Mouse (Mus musculus) adrenal gland, postnatal 14 days (tissue): Measurements from ENCODE around the gene Crat. TPM values are rescaled to one million over a fixed set of nuclear protein-coding genes. Genes with fewer than 3 reads are reported as not detected.
A peak's percentile ranks its signal among the peaks of the same experiment; 100 is the strongest.

Experiments used
- DNase-seq: peaks from one replicate; pipeline ENCODE4 v3.0.0; 2021; ENCODE audit warnings: mixed read lengths
- long read RNA-seq, 2 experiments: library from polyadenylated mRNA; stranded (forward); transcript quantifications; one replicate each; pipeline ENCODE4 v2.0.0; 2021
- total RNA-seq: library from RNA; stranded (reverse); gene quantifications from 2 replicates; pipeline ENCODE4 v1.2.3, GENCODE M21; 2021

Gene Crat
- 291 and 301 TPM in 2 replicates for total RNA-seq
- long read RNA-seq, experiment 1, transcript Crat-201 (14 exons, 3,833 nt), result major isoform, 128 of 328 reads
- long read RNA-seq, experiment 1, partial matches to known transcripts, result 24 of 328 reads
- long read RNA-seq, experiment 1, other reads (novel, unspliced or antisense), result 176 of 328 reads
- long read RNA-seq, experiment 2, transcript Crat-201 (14 exons, 3,833 nt), result major isoform, 102 of 303 reads
- long read RNA-seq, experiment 2, partial matches to known transcripts, result 26 of 303 reads
- long read RNA-seq, experiment 2, other reads (novel, unspliced or antisense), result 175 of 303 reads

DNA sequence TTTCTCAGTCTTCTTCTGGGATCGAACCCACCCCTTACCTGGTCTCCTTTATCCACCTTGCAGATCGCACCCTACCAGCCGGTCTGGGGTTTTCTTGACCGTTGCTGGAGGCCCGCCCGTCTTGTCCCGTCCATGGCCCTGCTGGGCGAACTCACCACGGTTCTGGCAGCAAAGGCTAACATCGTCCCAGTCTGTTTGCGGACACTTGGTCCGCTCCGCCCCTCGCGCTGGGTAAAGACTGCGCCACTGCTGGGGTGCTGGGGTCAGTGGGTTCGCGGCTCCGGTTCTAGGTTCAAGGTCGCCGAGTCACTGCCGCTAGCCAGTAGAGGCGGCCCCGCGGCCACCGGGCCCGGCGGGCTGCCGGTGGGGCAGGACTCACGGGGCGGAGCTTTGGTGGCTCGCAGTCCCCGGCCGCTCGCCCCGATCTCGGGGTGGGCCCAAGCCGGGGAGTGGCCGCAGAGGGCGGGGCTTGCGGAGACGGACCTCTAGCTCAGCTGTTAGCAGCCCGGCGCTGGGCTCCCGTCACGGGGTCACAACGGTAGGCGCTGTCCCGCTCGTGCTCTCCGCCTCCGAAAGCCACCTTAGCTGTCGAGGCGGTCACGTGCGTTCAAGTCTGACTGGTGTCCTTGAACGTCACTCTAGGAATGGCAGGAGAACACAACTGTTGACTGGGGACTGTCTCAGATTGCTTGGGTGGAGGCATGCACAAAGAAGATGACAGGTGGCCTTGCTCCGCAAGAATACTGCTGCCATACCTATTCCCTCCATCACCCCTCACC is at the start of gene Crat:
Crat (minus strand) TSS at position 657 of the 779 bp plus-strand sequence.
- peak; percentile 97 for DNase-seq

DNA sequence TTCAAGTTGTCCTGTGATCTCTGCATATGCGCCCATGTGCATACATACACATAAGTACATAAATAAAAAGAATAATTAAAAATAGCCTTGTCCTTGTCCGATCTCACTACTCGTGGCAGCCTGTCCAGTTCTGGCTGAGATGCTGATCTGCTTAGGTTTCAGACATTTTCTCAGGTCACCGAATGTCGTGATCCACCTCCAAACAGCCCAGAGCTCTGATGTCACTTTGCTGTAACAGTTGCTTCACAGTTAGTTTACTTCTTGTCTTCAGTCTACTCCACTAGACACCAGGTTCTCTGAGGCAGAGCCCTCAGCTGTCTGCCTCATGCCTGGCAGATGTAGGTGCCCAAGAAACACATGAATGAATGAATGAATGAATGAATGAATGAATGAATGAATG is 48.8 kb upstream of the Crat start:
- no peak for DNase-seq

DNA sequence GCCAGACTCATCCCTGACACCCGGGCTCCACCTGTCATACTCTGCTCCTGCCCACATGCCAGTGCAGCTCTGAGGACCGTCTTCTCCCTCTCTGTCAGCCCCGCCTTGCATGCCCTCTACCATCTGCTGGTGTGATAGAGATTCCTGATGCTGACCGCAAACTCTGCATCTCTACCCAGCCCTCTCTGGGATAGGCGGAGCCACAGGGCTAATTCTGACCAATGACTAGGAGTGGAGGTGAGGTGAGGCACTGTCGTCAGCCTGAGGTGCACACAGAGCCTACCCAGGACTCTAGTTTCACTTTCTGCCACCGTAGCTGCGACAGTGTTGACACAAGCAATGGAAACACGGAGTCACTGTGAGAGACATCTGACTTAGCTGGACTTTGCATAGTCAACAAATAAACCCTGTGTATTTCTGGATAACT is 48.3 kb upstream of the Crat start:
- peak; percentile 81 for DNase-seq

DNA sequence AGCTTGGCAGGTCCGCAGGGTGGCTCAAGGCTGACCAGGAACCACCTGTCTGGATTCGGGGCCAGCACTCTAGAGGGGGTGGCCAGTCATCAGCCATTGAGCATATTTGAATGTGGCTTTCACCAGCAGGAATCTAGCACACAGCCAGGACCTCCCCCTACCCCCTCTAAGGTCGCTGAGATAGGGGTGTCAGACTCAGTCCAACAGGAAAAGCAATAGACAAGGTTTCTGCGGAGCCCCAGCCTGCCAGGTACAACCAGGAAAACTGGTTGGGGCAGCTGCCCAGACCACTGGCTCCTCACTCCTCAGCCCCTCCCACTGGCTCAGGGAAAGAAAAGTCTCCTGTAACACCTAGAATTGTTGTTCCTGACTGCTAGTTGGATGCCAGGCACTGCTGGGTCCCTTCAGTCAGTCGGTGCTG is 47.7 kb upstream of the Crat start:
- DNase-seq, result no peak

DNA sequence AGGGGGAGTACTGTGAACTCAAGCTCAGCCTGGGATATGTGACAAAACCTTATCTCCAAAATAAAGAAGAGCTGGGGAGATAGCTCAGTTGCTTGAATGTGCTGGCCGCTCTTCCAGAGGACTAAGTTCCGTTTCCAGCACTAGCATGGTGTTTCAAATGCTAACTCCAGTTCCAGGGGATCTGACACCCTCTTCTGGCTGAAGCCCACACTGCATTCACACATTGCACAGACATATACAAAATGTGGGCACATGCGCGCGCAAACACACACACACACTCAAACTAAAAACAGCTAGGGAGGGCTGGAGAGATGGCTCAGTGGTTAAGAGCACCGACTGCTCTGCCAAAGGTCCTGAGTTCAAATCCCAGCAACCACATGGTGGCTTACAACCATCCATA is 43.6 kb upstream of the Crat start:
- no peak for DNase-seq

DNA sequence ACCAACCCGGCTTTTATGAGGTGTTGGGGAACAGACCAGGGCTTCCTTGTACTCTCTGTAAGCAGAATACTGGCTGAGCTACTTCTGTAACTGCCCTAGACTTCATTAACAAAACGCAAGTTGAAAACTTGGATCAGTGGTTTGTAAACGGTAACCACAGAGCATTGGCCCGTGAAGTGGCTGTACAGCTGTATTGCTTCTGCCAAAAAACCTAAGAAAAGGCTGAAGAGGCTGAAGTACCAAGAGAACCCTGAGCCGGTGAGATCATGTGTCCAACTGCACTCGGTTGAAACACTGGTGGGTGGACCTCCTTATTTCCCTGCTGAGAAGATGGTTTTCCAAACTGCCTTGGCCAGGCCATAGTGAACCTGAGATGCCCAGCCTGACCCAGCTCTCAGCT is 42.7 kb upstream of the Crat start:
- no peak for DNase-seq

DNA sequence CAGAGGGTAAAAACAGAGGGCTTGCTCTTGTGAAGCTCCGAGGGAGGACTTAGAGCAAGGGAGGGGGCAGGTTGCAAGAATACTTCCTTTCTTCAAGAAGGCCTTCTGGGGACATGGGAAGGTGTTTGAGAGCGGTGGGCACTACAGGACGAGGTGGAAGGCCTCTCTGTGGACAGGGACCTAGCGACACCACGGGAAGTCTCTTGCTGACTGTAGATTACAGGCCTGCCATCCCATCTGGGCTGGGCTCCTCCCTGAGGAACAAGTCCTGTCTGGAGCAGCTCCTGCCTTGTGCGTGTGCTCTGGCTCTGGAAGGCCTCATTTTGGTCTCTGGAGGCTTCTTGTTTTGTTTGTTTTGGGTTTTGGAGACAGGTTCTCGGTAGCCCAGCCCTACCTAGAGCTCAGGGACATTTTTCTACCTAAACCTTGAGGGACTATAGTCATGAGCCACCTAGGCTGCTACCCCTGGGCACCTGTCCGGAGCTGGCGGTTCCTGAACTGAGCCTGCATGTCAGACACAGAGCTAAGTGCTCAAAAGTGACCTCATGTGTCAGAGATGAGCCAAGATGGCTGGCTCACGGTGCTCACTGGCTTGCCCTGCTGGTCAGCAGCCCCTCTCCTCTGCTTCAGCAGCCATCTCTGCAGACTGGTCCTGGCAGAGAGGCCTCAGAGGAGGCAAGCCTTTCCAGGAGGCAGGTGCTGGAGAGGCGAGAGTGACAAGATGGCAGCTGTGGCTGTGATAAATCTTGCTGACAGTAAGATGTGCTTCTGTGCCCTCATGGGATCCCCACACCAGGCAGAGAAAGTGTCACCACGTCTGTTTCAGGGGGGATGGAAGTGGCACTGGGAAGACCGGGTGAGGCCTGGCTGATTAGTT is 40.7 kb upstream of the Crat start:
- no peak for DNase-seq

DNA sequence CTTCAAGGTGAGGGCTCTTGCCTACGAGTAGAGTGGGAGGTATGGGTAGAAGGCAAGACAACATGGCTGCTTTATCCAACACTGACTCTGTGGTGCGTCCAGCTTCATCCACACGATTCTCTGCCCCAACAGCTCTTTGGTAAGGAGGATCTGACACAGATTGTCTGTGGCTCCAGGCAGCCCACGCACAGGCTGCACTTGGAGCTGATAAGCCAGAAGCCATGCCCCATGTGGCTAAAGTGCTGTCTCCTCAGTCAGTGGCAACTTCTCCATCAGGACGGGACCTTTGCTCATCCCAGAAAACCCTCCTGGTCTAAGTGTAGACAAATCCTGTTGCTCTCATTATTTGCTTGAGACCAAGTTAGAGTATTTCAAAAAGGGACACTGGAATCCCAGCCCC is 39.0 kb upstream of the Crat start:
- DNase-seq, result no peak

DNA sequence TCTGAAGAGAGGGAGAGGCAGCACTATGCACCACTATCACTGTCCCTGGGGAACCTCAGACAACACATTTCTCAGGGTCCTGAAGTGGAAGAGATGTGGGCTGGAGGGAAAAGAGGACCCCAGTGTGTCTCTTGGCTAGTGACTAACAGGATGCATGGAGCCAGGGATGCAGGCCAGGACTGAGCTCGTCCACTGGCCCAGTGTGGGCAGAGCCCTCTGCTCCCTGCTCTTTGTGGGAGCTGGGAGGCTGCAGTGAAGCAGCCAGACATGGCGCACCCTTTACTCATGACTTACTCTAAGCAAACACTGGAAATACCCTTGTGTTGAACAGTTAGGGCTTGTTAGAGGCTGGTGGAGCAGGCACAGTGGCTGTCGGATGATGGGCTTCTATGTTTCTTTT is 38.0 kb upstream of the Crat start:
- DNase-seq, result no peak

DNA sequence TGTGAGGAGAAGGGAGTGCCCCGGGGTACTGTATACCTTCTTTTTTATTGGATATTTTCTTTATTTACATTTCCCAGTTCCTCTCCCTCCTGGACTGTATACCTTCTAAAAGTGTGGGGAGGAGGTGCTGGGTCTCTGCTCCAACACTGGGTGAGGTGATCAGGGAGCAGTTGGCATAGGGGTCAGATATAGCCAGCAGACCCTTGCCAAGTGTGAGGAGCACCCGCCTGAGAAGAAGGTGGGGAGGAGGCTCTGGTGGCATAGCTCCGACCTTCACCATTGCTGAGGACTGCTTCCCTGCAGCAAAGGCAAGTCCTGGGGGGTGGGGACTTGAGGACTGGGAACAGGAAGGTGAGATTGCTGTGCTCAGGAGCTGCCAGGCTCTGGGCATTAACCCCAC is 35.9 kb upstream of the Crat start:
- DNase-seq, result no peak

DNA sequence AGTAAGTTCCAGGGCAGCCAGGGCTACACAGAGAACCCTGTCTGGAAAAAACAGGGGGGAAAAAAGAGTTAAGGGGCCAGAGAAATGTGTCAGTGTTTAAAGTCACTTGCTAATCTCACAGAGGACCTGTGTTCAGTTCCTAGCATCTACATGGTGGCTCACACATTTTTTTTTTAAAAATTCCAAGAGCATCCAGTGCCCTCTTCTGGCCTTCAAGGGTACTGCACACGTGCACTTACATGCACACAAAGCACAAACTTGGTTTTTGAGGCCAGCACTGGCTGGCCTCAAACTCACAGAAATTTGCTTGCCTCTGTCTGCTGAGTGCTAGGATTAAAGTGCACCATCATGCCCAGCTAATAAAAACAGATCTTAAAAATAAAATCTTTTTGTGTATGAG is 34.9 kb upstream of the Crat start:
- DNase-seq, result no peak

DNA sequence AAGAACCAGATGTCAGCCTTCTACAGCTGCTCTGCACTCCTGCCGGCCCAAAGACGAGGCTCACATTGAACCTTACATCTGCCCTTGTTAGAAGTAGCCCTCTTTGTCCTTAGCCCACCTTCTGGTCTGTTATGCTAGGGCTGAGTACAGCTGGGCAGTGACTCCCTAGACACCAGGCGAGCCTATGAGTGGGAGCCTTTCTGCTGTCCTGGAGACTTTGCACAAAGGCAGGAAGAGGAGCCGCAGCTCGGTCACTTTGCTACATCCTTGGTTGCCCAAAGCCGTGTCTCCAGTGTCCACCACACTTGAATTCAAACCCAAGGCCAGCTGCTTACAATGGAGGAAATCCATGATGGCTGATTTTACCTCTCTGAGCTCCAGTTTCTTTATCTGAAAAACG is 32.8 kb upstream of the Crat start:
- no peak for DNase-seq

DNA sequence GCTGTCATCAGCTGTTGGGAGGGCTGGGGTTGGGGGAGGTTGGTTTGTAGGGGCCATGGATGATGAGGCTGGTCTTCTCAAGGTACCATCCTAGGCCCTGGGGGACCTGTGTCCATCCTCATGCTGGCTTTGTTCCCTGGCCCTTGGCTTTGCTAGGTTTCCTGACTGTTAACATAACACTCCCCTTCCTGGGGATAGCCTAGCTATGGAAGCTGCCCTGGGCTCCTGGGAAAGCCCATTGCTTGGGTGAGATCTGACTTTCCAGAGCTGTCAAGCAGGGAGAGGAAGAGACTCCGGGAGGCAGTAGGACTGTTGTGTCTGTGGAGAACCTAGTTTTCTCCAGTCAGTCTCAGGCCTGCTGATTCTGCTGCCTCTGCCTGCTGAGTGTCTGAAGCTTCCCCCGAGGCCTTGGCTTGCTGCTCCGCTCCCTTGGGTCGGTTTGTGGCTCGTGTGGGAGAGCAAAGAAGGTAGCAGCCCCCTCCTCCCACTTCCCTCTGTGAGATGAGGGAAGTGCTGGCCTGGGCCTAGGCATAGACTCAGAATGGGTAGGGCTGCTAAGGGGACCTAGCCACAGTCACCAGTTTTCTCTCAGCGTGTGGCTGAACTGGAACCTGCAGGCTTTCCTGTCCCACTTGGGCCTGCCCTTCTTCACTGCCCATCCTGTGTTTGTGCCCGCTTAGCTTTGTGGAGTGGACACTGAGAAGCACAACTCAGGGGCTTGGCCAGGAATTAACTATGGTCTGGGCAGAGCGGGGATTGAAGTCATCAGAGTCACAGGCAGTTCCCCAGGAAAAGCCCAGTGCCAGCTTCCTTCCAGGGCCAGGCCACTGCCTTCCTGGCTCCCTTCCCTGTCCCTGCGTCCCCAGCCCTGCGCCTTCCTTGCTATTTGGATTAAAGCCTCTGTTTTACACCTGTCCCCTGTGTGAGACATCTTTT is 31.5 kb upstream of the Crat start:
- DNase-seq, result peak; percentile 54

DNA sequence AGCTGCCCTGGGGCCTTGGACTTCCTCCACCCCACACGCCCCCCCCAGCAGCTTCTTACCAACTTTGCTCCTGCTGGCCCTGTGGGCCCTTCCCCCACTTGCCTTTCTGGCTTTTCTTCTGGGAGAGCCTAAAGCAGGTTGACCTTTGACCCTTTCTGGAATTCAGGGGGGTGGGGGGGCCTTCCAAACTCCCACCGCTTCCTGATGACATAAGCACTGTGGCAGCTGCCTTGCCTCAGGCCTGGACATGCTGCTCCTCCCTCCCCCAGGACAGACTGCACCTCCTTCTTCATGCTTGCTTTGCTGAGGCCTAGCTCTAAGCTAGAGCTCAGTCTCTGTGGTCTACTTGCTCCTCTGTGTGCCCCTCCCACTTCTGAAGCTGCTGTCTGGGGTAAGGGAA is 29.7 kb upstream of the Crat start:
- DNase-seq, result peak; percentile 45

DNA sequence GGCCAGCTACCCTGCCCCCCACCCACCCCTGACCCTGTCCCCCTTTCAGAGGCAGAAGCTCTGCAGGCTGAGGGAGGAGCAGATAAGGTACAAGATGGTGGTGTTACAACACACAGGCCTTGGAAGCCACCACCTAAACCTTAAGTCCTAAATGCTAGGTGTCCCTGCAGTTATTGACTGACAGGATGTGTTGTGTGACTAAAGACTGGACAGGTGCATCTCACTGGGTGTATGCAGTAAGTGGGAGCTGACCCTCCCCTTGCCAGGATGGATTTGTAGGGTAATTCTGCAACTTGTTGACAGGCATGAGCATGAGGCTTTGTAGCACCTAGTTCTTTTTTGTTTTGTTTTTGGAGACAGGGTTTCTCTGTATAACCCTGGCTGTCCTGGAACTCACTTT is 28.8 kb upstream of the Crat start:
- DNase-seq, result no peak

DNA sequence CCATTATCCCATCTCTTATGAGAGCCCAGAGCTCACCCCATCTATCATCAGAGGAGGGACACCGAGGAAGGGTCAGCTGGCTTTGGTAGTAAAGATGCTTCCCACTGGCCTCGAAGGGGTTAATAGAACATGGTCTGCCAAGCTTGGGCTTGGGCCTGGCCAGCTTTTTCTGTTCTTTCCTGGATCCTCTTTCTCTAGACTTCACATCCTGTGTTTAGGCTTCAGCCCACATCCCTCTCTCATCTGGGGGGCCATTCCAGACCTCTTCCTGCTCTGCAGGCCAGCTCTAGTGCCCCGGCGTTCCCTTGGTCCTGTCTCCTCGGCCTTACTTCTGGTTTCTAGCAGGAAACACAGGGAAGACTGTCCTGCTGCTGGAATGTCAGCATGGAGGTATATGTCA is 28.4 kb upstream of the Crat start:
- no peak for DNase-seq

DNA sequence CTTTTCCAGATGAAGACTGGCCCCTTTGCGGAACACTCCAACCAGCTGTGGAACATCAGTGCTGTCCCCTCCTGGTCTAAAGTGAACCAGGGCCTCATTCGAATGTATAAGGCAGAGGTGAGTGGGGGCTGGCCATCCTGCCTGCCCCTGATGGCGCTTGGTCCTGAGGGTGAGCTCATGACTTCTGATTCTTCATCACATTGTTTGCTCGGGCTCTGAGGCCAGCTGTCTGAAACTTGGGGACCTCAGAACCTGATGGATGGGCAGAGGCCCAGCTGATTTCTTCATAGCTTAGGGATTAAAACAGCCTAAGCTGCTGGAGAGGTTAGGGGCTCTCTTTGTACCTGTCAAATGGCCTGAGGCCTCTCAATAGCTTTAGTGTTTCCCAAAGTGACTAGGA is 27.7 kb upstream of the Crat start:
- DNase-seq, result no peak

DNA sequence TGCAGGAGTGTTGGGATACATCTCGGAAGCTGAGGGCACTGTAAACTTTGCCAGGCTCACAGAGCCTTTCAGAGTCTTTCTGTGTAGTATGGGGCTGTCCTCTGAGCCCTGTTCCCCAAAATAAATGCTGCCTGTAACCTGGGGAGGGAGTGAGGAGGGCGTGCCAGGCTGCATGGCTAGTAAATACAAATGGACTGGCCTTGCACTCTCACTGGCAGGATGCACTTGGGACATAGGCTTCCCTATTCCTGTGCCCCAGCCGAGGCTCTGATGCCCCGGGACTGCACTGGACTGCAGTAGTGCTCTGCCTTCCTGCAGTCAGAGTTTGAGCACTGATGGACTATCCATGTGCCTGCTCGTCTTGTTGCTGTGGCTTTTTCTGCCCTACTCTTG is 26.9 kb upstream of the Crat start:
- DNase-seq, result peak; percentile 34

DNA sequence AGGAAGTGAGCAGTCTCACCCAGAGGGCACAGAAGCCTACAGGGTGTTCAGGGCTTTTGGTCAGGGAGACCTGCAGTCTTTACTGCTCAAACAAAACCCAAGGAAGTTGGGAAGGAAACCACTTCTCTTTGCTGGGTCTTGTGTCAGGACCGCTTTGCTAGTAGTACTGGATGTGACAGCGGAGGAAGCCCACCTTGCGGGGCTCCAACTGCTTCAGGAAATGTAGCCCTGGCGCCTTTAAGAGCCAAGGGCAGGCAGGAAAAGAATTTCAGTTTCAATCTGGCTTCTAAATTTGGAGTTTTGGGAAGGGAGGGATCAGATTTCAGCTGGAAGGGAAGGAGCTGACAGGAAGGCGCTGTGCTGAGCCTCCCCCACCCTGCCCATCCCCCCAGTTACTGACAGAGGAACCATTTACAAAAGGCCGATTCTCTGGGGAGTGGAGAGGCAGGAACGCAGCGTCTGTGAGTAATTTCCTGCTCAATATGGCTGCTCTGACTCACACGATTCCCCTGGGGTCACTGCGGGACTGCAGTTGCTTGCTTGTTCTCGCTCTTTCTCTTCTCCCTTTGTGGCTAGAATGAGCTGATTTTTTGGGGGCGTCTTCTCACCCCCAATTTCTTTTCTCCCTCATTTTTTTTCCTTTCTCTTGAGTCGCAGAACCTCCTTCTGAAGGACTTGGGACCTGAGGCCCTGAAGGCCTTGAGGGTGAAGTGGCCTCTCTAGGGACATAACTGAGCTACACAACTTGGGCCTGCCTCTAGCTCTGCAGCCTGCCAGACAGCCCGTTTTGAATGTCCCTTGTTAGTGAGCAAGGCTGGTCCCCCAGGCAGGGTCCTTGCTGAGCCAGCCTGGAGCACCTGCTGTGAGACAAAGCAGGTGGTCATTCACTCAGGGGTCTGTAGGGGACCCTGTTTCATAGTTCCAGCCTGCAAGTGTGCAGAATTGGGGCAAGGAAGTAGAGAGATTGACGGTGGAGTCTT is 26.2 kb upstream of the Crat start:
- DNase-seq, result peak; percentile 91

DNA sequence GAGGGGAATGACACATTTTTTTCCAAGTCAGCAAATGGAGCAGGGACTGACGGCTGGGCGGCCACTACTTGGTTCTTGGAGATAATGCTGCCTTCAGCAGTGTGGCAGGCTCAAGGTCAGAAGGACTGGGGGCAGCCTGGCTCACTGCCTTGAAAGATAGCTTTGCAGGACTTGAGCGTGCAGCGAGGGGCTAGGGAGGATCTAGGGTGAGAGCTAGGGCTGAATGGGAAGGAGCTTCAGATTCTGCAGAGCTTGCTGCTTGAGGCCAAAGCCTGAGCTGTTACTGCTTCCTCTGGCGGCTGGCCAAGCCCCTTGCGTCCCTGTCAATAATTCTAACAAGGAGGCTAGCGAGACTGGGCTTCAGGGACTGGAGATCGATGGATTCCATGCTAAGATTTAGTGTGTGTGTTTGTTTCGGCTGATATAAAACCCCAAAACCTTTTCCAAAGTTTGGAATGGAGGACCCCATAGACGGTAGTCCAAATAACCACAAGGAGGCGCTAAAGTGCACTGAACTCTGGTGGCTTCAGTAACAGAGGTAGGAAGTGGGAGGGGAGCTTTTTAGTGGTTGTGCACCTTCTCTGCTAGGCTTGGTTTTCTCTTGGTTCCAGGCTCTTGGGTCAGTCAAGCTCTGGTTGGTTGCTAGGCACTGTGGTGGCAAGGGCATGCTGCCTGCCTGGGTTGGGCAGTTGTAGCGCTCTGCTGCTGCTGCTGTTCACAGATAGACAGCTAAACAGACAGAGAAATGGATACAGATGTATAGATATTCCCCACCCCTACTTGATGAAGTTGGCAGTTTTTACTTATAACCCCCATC is 25.3 kb upstream of the Crat start:
- DNase-seq, result peak; percentile 80
